Mouse (Mus musculus) heart, postnatal 14 days (tissue): Measurements from ENCODE around the gene Ms4a6b. TPM values are rescaled to one million over a fixed set of nuclear protein-coding genes. Genes with fewer than 3 reads are reported as not detected.
"Not testable (repeated sequence)": the region's sequence is repeated elsewhere in the genome, so short reads cannot be mapped to it uniquely, and the experiment has no call there.

Experiments used
- DNase-seq, 2 experiments: peaks; one replicate each; pipeline ENCODE4 v3.0.0; 2021 to 2022
- intact Hi-C: fragments of 180-260 bp; cut with DNase I; formaldehyde crosslinking; loops from one replicate; pipeline ENCODE4 v1.15.1; 2025
- total RNA-seq, 2 experiments: library from RNA; stranded (reverse); gene quantifications; 2 replicates each; pipeline ENCODE4 v1.2.3; 2021

The Ms4a6b gene
- total RNA-seq, 2 experiments from 2014 or later, result 5.9 to 7.1 TPM

DNA sequence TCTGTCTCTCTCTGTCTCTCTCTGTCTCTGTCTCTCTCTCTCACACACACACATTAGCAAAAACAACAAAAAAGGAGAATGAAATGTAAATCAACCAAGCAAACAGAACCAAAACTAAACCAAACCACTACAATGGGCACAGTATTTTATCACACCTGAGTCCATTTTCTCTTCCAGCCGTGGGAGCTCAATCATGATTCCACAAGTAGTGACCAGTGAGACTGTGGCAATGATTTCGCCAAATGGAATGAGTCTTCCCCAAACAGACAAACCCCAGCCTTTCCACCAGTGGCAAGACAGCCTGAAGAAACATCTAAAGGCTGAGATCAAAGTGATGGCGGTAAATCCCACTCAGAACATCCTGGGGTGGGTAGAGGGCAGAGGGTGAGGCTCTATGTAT, 3.8 kb downstream of the Ms4a6b start:
- no peak for DNase-seq
- intact Hi-C loops, result no loop called here

GRCm38 (mm10) chr19:11533421-11533820, 17.1 kb downstream of the Ms4a6b start:
- intact Hi-C loops, result no loop called here
- no peak for DNase-seq

GRCm38 (mm10) chr19:11533888-11534445, 17.7 kb downstream of the Ms4a6b start:
- peak; percentile 59 to 67 for DNase-seq
- intact Hi-C loops, result no loop called here

DNA sequence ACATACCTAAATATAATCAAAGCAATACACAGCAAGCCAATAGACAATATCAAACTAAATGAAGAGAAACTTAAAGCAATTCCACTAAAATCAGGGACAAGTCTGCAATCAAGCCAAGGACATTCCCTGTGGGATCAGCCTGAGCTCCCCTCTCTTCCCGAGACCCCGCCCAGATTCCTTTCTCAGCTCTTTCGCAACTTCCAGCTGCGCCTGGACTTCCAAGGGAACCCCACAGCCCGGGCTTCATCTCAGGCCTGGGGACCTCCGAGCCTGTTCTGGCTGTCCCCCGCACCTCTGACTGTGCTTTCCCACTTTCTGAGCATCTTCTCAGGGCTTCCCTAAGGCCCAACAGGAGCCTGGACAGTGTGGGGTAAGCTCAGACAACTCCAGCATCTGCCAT, 20.3 kb downstream of the Ms4a6b start, which contains the start of gene Ms4a4d:
Gene Ms4a4d, plus strand, starts transcription at position 209 of the 400 bp plus-strand sequence.
- DNase-seq, result peak; percentile 63 to 66
- intact Hi-C loops, result no loop called here

- intact Hi-C loops, result no loop called here
- peak; percentile 23 to 42 for DNase-seq
Measured at GRCm38 (mm10) chr19:11537336-11537735, 21.0 kb downstream of the Ms4a6b start.

DNA sequence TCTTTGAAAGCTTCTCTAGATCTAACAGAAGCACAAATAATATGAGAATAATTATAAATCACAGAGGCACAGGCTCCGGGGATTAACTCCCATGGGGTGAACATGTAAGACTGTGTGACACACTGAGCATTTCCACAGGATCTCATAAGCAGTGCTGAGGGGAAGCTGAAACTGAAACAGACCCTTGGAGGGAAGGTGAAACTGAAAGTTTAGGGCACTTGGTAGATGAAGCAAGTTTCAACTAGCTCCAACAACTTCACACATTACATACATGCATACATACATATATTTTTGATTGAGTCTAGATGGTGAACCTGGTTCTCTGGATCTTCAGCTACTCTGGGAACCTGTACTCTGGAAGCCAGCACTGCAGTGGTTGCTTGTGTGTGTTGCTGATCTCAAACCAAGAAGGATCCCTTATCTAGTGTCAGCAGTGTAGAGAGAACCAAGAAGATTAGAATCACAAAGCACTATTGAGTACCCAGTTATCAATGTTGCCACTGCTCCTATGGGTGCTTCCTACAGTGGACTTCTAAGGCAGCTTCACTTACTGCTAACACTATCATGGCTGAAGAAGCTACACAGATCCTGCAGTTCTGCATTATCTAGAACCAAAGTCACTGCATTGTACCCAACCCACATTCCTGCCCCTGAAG, 24.0 kb downstream of the Ms4a6b start:
- intact Hi-C loops, DNase-seq: not testable (repeated sequence)

DNA sequence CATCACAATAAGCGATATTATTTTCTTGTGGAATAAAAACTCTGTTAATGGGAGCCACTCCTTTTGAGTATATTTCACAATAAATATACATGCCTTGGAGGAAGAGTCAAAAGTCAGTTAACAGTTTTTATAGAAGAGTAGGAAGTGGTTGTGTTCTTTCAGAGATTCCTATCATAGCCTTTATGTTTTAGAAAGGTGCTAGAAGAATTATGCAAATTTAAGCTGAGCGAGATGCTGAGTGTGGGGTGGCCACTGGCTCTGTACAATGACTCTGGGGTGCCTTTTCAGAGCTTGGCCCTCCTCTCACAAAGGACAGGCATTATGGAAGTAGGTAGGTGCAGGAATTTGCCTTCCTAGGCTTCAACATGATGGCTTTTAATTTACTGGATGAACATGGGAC, 28.1 kb downstream of the Ms4a6b start:
- intact Hi-C loops, DNase-seq: not testable (repeated sequence)

DNA sequence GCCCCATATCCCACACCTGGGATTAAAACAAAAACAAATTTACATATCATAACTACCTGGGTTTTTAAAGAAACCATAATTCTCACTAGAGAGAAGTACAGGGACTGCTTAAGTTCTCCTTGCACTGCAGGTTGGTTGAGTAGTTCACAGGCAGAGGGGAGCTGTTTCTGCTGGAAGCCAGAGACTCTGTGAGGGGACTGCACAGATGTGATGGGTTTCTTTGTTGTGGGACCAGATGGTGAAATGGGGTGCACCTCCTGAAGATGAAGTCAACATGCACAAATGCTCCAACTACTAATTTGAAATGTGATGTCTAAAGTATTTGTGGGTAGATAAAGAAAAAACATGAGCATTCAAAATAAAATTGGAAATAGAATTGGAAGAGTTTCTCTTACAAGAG, 31.6 kb downstream of the Ms4a6b start:
- DNase-seq, result no peak
- intact Hi-C loops, result loop anchor here (2.0 kb wide), 1 partner anchor 47 kb away; no protein-coding TSS in a partner anchor

DNA sequence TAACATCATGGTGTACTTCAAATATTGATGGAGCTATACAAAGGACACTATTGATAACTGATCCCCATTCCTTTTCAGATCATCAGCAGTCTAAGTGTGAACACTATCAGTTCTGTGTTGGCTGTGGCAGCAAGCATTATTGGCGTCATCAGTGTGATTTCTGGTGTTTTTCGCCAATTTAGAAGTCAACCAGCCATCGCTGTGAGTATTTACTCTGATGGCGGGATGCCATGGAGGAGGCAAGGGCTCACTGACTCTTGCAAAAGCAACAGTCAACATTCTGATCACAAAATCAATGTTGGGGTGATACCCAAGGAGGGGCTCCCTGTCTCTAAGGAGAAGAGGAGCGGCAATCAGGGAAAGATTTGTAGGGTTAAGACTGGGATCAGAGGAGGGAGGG, 38.4 kb downstream of the Ms4a6b start:
- intact Hi-C loops, result no loop called here

GRCm38 (mm10) chr19:11559560-11559959, 43.2 kb downstream of the Ms4a6b start:
- intact Hi-C loops, result not testable (repeated sequence)
- DNase-seq, result peak in 1 of 2 experiments; percentile 10

More for the DNA sequence above, 38.4 kb downstream of the Ms4a6b start:
- no peak for DNase-seq

- intact Hi-C loops, result no loop called here
- DNase-seq, result no peak
Measured at GRCm38 (mm10) chr19:11574965-11575364, 58.7 kb downstream of the Ms4a6b start.

Other genes with a start within 250 kb of the Ms4a6b start
- gene Ms4a5, start 232.6 kb upstream of the Ms4a6b start, total RNA-seq, result not detected
- under 1 TPM in 1 of 2 experiments, not detected in 1; 0.10 TPM for gene Ms4a14, start 202.1 kb upstream of the Ms4a6b start, total RNA-seq
- gene Ms4a7, start 180.4 kb upstream of the Ms4a6b start, total RNA-seq, result 1 to 10 TPM; 1.1 to 1.3 TPM
- 10 to 100 TPM in 1 of 2 experiments, 1 to 10 TPM in 1; 7.6 to 10.7 TPM for gene Ms4a4a, start 141.0 kb upstream of the Ms4a6b start, total RNA-seq
- gene Ms4a4c, start 111.7 kb upstream of the Ms4a6b start, total RNA-seq, result under 1 TPM in 1 of 2 experiments, not detected in 1; 0.37 TPM
- gene Ms4a4b, start 73.0 kb upstream of the Ms4a6b start, total RNA-seq, result 1 to 10 TPM in 1 of 2 experiments, under 1 TPM in 1; 0.41 to 1.2 TPM
- gene Ms4a6c, start 47.1 kb upstream of the Ms4a6b start, total RNA-seq, result 10 to 100 TPM in 1 of 2 experiments, 1 to 10 TPM in 1; 8.3 to 11.2 TPM
- gene Gm8369, start 30.6 kb upstream of the Ms4a6b start, total RNA-seq, result under 1 TPM in 1 of 2 experiments, not detected in 1; 0.22 TPM
- 1 to 10 TPM; 4.0 to 6.4 TPM for gene Ms4a4d, start 20.3 kb downstream of the Ms4a6b start, total RNA-seq
- 1 to 10 TPM; 3.6 to 5.0 TPM for gene Ms4a6d, start 88.3 kb downstream of the Ms4a6b start, total RNA-seq
- gene Ms4a2, start 107.2 kb downstream of the Ms4a6b start, total RNA-seq, result not detected
- gene Ms4a3, start 124.3 kb downstream of the Ms4a6b start, total RNA-seq, result not detected
- not detected for gene Oosp2, start 144.0 kb downstream of the Ms4a6b start, total RNA-seq
- not detected for gene Oosp1, start 174.6 kb downstream of the Ms4a6b start, total RNA-seq
- not detected for gene Oosp3, start 180.5 kb downstream of the Ms4a6b start, total RNA-seq
- gene Gif, start 231.0 kb downstream of the Ms4a6b start, total RNA-seq, result not detected